Mouse (Mus musculus): ENCODE results near the gene Ctnnd1. TPM values are rescaled to one million over a fixed set of nuclear protein-coding genes. Genes with fewer than 3 reads are reported as not detected.

The Ctnnd1 gene
- polyA plus RNA-seq, 1 experiment: 13.6 TPM

- TF ChIP-seq CTCF (IDR thresholded peaks at IDR 0.05; ENCODE audit: borderline replicate concordance, control insufficient read depth, extremely low read depth, insufficient read depth, low read length, poor library complexity): no peak
- TF ChIP-seq POLR2A (IDR thresholded peaks at IDR 0.05; ENCODE audit: control insufficient read depth, extremely low read depth, insufficient read depth, low read length, poor library complexity): no peak
- 92% methylated on average over 2 of the region's 2 CpGs for WGBS
- no peaks in the 10 kb centered on the region for H3K4me1 ChIP-seq (replicated peaks; ENCODE audit: control insufficient read depth, insufficient read depth, low read length)
- no peak overlapping the region for H3K27ac ChIP-seq (ENCODE audit: control insufficient read depth, insufficient read depth, low read length)
- H3K36me3 ChIP-seq (ENCODE audit: control insufficient read depth, insufficient read depth, low read length): no peaks in the 10 kb centered on the region
- DNase-seq: no peak
- H3K27me3 ChIP-seq (ENCODE audit: control insufficient read depth, insufficient read depth, low read length): no peaks in the 10 kb centered on the region
- H3K4me3 ChIP-seq (ENCODE audit: control insufficient read depth, insufficient read depth, low read length): no peak overlapping the region
These were observed 31.7 kb downstream of the Ctnnd1 start for GRCm38 (mm10) chr2:84618914-84619313.

- H3K36me3 ChIP-seq (ENCODE audit: control insufficient read depth, insufficient read depth, low read length): no peaks in the 10 kb centered on the region
- TF ChIP-seq CTCF (IDR thresholded peaks at IDR 0.05; ENCODE audit: borderline replicate concordance, control insufficient read depth, extremely low read depth, insufficient read depth, low read length, poor library complexity) (no peak), POLR2A (IDR thresholded peaks at IDR 0.05; ENCODE audit: control insufficient read depth, extremely low read depth, insufficient read depth, low read length, poor library complexity) (no peak)
- 57% methylated on average over 3 of the region's 3 CpGs for WGBS
- no peaks in the 10 kb centered on the region for H3K4me1 ChIP-seq (replicated peaks; ENCODE audit: control insufficient read depth, insufficient read depth, low read length)
- no peaks in the 10 kb centered on the region for H3K27me3 ChIP-seq (ENCODE audit: control insufficient read depth, insufficient read depth, low read length)
- H3K27ac ChIP-seq (ENCODE audit: control insufficient read depth, insufficient read depth, low read length): no peak overlapping the region
- DNase-seq: peak; percentile 45
- no peak overlapping the region for H3K4me3 ChIP-seq (ENCODE audit: control insufficient read depth, insufficient read depth, low read length)
These were observed 32.7 kb downstream of the Ctnnd1 start for GRCm38 (mm10) chr2:84617637-84618515.

- TF ChIP-seq POLR2A (IDR thresholded peaks at IDR 0.05; ENCODE audit: control insufficient read depth, extremely low read depth, insufficient read depth, low read length, poor library complexity) (no peak), CTCF (IDR thresholded peaks at IDR 0.05; ENCODE audit: borderline replicate concordance, control insufficient read depth, extremely low read depth, insufficient read depth, low read length, poor library complexity) (no peak)
- H3K36me3 ChIP-seq (ENCODE audit: control insufficient read depth, insufficient read depth, low read length): no peaks in the 10 kb centered on the region
- H3K4me1 ChIP-seq (replicated peaks; ENCODE audit: control insufficient read depth, insufficient read depth, low read length): no peaks in the 10 kb centered on the region
- H3K4me3 ChIP-seq (ENCODE audit: control insufficient read depth, insufficient read depth, low read length): no peak overlapping the region
- DNase-seq: no peak
- 95% methylated on average over 6 of the region's 6 CpGs for WGBS
- H3K27me3 ChIP-seq (ENCODE audit: control insufficient read depth, insufficient read depth, low read length): no peaks in the 10 kb centered on the region
- H3K27ac ChIP-seq (ENCODE audit: control insufficient read depth, insufficient read depth, low read length): no peak overlapping the region
These were observed 37.8 kb downstream of the Ctnnd1 start for GRCm38 (mm10) chr2:84612764-84613163.

- no peak for TF ChIP-seq POLR2A (IDR thresholded peaks at IDR 0.05; ENCODE audit: control insufficient read depth, extremely low read depth, insufficient read depth, low read length, poor library complexity)
- no peak for DNase-seq
- Histone ChIP-seq H3K4me1 (replicated peaks; ENCODE audit: control insufficient read depth, insufficient read depth, low read length) (no peaks in the 10 kb centered on the region), H3K36me3 (ENCODE audit: control insufficient read depth, insufficient read depth, low read length) (no peaks in the 10 kb centered on the region), H3K4me3 (ENCODE audit: control insufficient read depth, insufficient read depth, low read length) (no peak overlapping the region), H3K27me3 (ENCODE audit: control insufficient read depth, insufficient read depth, low read length) (no peaks in the 10 kb centered on the region), H3K27ac (ENCODE audit: control insufficient read depth, insufficient read depth, low read length) (no peak overlapping the region)
- WGBS: 78% methylated on average over 1 of the region's 1 CpGs
These were observed 42.7 kb downstream of the Ctnnd1 start for GRCm38 (mm10) chr2:84607842-84608241.

GRCm38 (mm10) chr2:84600977-84601376 is 49.6 kb downstream of the Ctnnd1 start:
- WGBS: 66% methylated on average over 2 of the region's 2 CpGs
- H3K36me3 ChIP-seq (ENCODE audit: control insufficient read depth, insufficient read depth, low read length): no peaks in the 10 kb centered on the region

GRCm38 (mm10) chr2:84599270-84599888 is 51.2 kb downstream of the Ctnnd1 start:
- H3K4me1 ChIP-seq (replicated peaks; ENCODE audit: control insufficient read depth, insufficient read depth, low read length): no peaks in the 10 kb centered on the region
- no peaks in the 10 kb centered on the region for H3K27me3 ChIP-seq (ENCODE audit: control insufficient read depth, insufficient read depth, low read length)
- DNase-seq: no peak
- WGBS: 91% methylated on average over 6 of the region's 6 CpGs
- no peak for TF ChIP-seq POLR2A (IDR thresholded peaks at IDR 0.05; ENCODE audit: control insufficient read depth, extremely low read depth, insufficient read depth, low read length, poor library complexity)
- no peak for TF ChIP-seq CTCF (IDR thresholded peaks at IDR 0.05; ENCODE audit: borderline replicate concordance, control insufficient read depth, extremely low read depth, insufficient read depth, low read length, poor library complexity)
- no peaks in the 10 kb centered on the region for H3K36me3 ChIP-seq (ENCODE audit: control insufficient read depth, insufficient read depth, low read length)
- no peak overlapping the region for H3K4me3 ChIP-seq (ENCODE audit: control insufficient read depth, insufficient read depth, low read length)
- no peak overlapping the region for H3K27ac ChIP-seq (ENCODE audit: control insufficient read depth, insufficient read depth, low read length)

More at GRCm38 (mm10) chr2:84600977-84601376, 49.6 kb downstream of the Ctnnd1 start:
- Histone ChIP-seq H3K4me3 (ENCODE audit: control insufficient read depth, insufficient read depth, low read length) (no peak overlapping the region), H3K27ac (ENCODE audit: control insufficient read depth, insufficient read depth, low read length) (no peak overlapping the region), H3K27me3 (ENCODE audit: control insufficient read depth, insufficient read depth, low read length) (no peaks in the 10 kb centered on the region), H3K4me1 (replicated peaks; ENCODE audit: control insufficient read depth, insufficient read depth, low read length) (no peaks in the 10 kb centered on the region)
- TF ChIP-seq CTCF (IDR thresholded peaks at IDR 0.05; ENCODE audit: borderline replicate concordance, control insufficient read depth, extremely low read depth, insufficient read depth, low read length, poor library complexity) (no peak), POLR2A (IDR thresholded peaks at IDR 0.05; ENCODE audit: control insufficient read depth, extremely low read depth, insufficient read depth, low read length, poor library complexity) (no peak)
- DNase-seq: no peak

Measured in thymus, adult 2 months (tissue).